26 mouse cellular contexts compared by ENCODE assay signal in genomic region chr8:82702044-82702443, GRCm38 (mm10).
DNase-seq lines count a peak whose midpoint lies in the region; ATAC-seq and TF ChIP-seq lines count a peak whose summit lies in the region.
"Had no signal": no experiment of that assay in that cellular context is flagged by ENCODE, and none has a peak within 500 bp of the region (broad histone marks: within the 10 kb centered on the region; RNA-seq: fewer than 3 reads in every experiment).

No protein-coding gene starts in this region.

- DNase-seq in forebrain, embryonic 11.5 days (ENCODE audit: low spot score), result no peak
- DNase-seq in forebrain, embryonic 10.5 days (ENCODE audit: extremely low spot score, low spot score), result no peak
- peak; percentile 77 for DNase-seq in brain, embryonic 14.5 days (ENCODE audit: low read depth)
- DNase-seq in retina, embryonic 14.5 days (ENCODE audit: low spot score), result peak; percentile 42
- no peak for DNase-seq in kidney, postnatal 10 days
- DNase-seq: adrenal gland, adult 8-10 months; adrenal gland, postnatal 25 days; cerebellum, adult 18-20 months; cerebellum, adult 9-11 months; cerebellum, postnatal 25 days; gastrocnemius, postnatal 10 days; gastrocnemius, postnatal 36 days; heart, postnatal 10 days; heart, postnatal 36 days had no signal

- WGBS in forebrain, embryonic 11.5 days, result 52% methylated on average over 1 of the region's 1 CpGs
- 43% methylated on average over 1 of the region's 1 CpGs for WGBS in forebrain, embryonic 10.5 days
- WGBS in forebrain, embryonic 15.5 days, result 10% methylated on average over 1 of the region's 1 CpGs
- WGBS in kidney, embryonic 15.5 days, result 76% methylated on average over 1 of the region's 1 CpGs

- no peaks in the 10 kb centered on the region for H3K27me3 ChIP-seq in forebrain, embryonic 11.5 days (ENCODE audit: control insufficient read depth, insufficient read depth, low read length)
- no peaks in the 10 kb centered on the region; the same call in 1 of the 2 replicates for H3K27me3 ChIP-seq in forebrain, embryonic 10.5 days (ENCODE audit: poor library complexity, severe bottlenecking)
- no peaks in the 10 kb centered on the region for H3K27me3 ChIP-seq in forebrain, embryonic 15.5 days
- H3K27me3 ChIP-seq in kidney, embryonic 15.5 days, result no peaks in the 10 kb centered on the region
- H3K27me3 ChIP-seq: embryonic facial prominence, embryonic 12.5 days; embryonic facial prominence, embryonic 15.5 days; heart, embryonic 12.5 days; heart, embryonic 15.5 days; hindbrain, embryonic 13.5 days; intestine, embryonic 15.5 days had no signal

- peak; percentile 94 for ATAC-seq in forebrain, embryonic 11.5 days (replicated peaks; ENCODE audit: low FRiP score)
- peak; percentile 83 for ATAC-seq in forebrain, embryonic 15.5 days (replicated peaks)
- ATAC-seq in kidney, embryonic 15.5 days (replicated peaks; ENCODE audit: low FRiP score), result no peak
- ATAC-seq in megakaryocyte progenitor cell, adult 5-6 weeks (replicated peaks; ENCODE audit: poor library complexity), result no peak
- ATAC-seq: activated CD4-positive, CD25-positive, alpha-beta regulatory T cell, adult 4 months; hindbrain, embryonic 16.5 days; intestine, embryonic 15.5 days had no signal

- no peak for TF ChIP-seq CTCF in brain, embryonic 14.5 days (IDR thresholded peaks at IDR 0.05; ENCODE audit: borderline replicate concordance, extremely low read depth, insufficient read depth, insufficient read length)

- H3K4me1 ChIP-seq in forebrain, embryonic 11.5 days (replicated peaks; ENCODE audit: control insufficient read depth, insufficient read depth, low read length), result no peaks in the 10 kb centered on the region
- peaks cover 7% of the 10 kb centered on the region for H3K4me1 ChIP-seq in forebrain, embryonic 10.5 days
- H3K4me1 ChIP-seq in forebrain, embryonic 15.5 days, result no peaks in the 10 kb centered on the region
- no peaks in the 10 kb centered on the region for H3K4me1 ChIP-seq in kidney, embryonic 15.5 days
- H3K4me1 ChIP-seq: embryonic facial prominence, embryonic 12.5 days; embryonic facial prominence, embryonic 15.5 days; heart, embryonic 12.5 days; heart, embryonic 15.5 days; hindbrain, embryonic 10.5 days; hindbrain, embryonic 13.5 days; intestine, embryonic 15.5 days had no signal

- no peak for TF ChIP-seq POLR2A in brain, embryonic 14.5 days (IDR thresholded peaks at IDR 0.05; ENCODE audit: borderline replicate concordance, extremely low read depth, insufficient read depth, insufficient read length, poor library complexity, severe bottlenecking)

- no peak overlapping the region for H3K4me2 ChIP-seq in forebrain, embryonic 11.5 days (ENCODE audit: low read depth, low read length, severe bottlenecking)
- no peak overlapping the region for H3K4me2 ChIP-seq in forebrain, embryonic 15.5 days (replicated peaks)
- H3K4me2 ChIP-seq in kidney, embryonic 15.5 days, result no peak overlapping the region
- H3K4me2 ChIP-seq: embryonic facial prominence, embryonic 12.5 days; embryonic facial prominence, embryonic 15.5 days; heart, embryonic 12.5 days; heart, embryonic 15.5 days; hindbrain, embryonic 13.5 days; intestine, embryonic 15.5 days had no signal

- no peak overlapping the region for H3K9ac ChIP-seq in forebrain, embryonic 11.5 days (ENCODE audit: low read length)
- H3K9ac ChIP-seq in forebrain, embryonic 15.5 days (replicated peaks), result no peak overlapping the region
- H3K9ac ChIP-seq in kidney, embryonic 15.5 days, result no peak overlapping the region
- H3K9ac ChIP-seq: embryonic facial prominence, embryonic 12.5 days; embryonic facial prominence, embryonic 15.5 days; heart, embryonic 12.5 days; heart, embryonic 15.5 days; hindbrain, embryonic 13.5 days; intestine, embryonic 15.5 days had no signal

- H3K9me3 ChIP-seq in forebrain, embryonic 11.5 days (ENCODE audit: control insufficient read depth, low read length), result no peaks in the 10 kb centered on the region
- no peaks in the 10 kb centered on the region for H3K9me3 ChIP-seq in forebrain, embryonic 10.5 days
- H3K9me3 ChIP-seq in forebrain, embryonic 15.5 days, result no peaks in the 10 kb centered on the region
- H3K9me3 ChIP-seq in kidney, embryonic 15.5 days (replicated peaks), result no peaks in the 10 kb centered on the region
- H3K9me3 ChIP-seq: embryonic facial prominence, embryonic 12.5 days; embryonic facial prominence, embryonic 15.5 days; heart, embryonic 12.5 days; heart, embryonic 15.5 days; hindbrain, embryonic 10.5 days; hindbrain, embryonic 13.5 days; intestine, embryonic 15.5 days had no signal

- H3K27ac ChIP-seq in forebrain, embryonic 11.5 days (ENCODE audit: low read depth, low read length), result no peak overlapping the region
- no peak overlapping the region for H3K27ac ChIP-seq in forebrain, embryonic 10.5 days
- no peak overlapping the region for H3K27ac ChIP-seq in forebrain, embryonic 15.5 days (replicated peaks)
- no peak overlapping the region for H3K27ac ChIP-seq in kidney, embryonic 15.5 days
- H3K27ac ChIP-seq: embryonic facial prominence, embryonic 12.5 days; embryonic facial prominence, embryonic 15.5 days; heart, embryonic 15.5 days; hindbrain, embryonic 10.5 days; hindbrain, embryonic 13.5 days; intestine, embryonic 15.5 days had no signal

- no peaks in the 10 kb centered on the region for H3K36me3 ChIP-seq in forebrain, embryonic 11.5 days (ENCODE audit: control insufficient read depth, insufficient read depth, low read length)
- no peaks in the 10 kb centered on the region for H3K36me3 ChIP-seq in forebrain, embryonic 10.5 days (replicated peaks)
- no peaks in the 10 kb centered on the region for H3K36me3 ChIP-seq in forebrain, embryonic 15.5 days
- no peaks in the 10 kb centered on the region for H3K36me3 ChIP-seq in kidney, embryonic 15.5 days
- H3K36me3 ChIP-seq: embryonic facial prominence, embryonic 12.5 days; embryonic facial prominence, embryonic 15.5 days; heart, embryonic 12.5 days; heart, embryonic 15.5 days; hindbrain, embryonic 10.5 days; hindbrain, embryonic 13.5 days; intestine, embryonic 15.5 days had no signal

- no peak overlapping the region for H3K4me3 ChIP-seq in forebrain, embryonic 11.5 days (ENCODE audit: low read depth, low read length)
- H3K4me3 ChIP-seq in forebrain, embryonic 10.5 days, result no peak overlapping the region
- H3K4me3 ChIP-seq in forebrain, embryonic 15.5 days, result no peak overlapping the region
- no peak overlapping the region for H3K4me3 ChIP-seq in kidney, embryonic 15.5 days (replicated peaks)
- H3K4me3 ChIP-seq: embryonic facial prominence, embryonic 12.5 days; embryonic facial prominence, embryonic 15.5 days; heart, embryonic 12.5 days; heart, embryonic 15.5 days; hindbrain, embryonic 10.5 days; hindbrain, embryonic 13.5 days; intestine, embryonic 15.5 days had no signal

Comparison
In these comparisons a context has a peak if more than half of its experiments do, and no peak if none do; other contexts are left out.
1. ATAC-seq: peak in forebrain, embryonic 11.5 days (single experiment) and forebrain, embryonic 15.5 days (single experiment); none in kidney, embryonic 15.5 days (single experiment) and megakaryocyte progenitor cell, adult 5-6 weeks (single experiment).
2. DNase-seq: peak in brain, embryonic 14.5 days (single experiment) and retina, embryonic 14.5 days (single experiment); none in forebrain, embryonic 11.5 days (single experiment), forebrain, embryonic 10.5 days (single experiment) and kidney, postnatal 10 days (single experiment).